13 mouse cellular contexts compared by ENCODE assay signal in the genomic region with DNA sequence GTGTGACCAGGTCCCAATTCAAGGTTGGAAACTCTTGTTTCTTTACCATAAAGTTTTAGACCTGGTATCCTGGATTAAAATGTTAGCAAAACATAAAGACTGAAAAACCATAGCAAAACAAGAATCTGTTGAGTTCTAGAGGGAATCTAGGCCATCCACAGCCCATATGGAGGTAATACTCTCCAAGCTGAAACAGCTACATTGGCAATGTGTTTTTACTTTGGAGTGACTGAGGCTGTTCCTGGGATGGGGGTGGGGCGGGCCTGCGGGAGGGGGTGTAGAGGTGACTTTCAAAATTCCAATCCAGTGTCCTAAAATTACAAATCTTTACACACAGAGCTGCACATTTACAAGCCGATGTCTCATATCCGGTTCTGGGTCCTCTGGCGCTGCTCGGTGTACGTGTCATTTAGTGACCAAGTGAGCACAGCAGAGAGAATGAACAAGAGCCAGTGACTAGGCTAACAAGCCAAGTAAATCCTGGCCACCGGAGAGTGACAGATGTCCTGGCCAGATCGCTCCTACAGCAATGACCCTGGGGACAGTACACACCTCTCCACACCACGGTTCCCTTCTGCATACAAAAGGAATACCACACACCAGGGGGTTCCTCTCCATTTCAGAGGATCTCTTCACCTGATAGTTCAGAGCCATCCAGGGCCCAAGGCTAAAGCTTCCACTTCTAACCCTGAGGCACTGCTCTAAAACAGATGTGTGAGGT. TPM values are rescaled to one million over a fixed set of nuclear protein-coding genes. Genes with fewer than 3 reads are reported as not detected.
DNase-seq lines count a peak whose midpoint lies in the region; ATAC-seq lines count a peak whose summit lies in the region.
"Had no signal": no experiment of that assay in that cellular context is flagged by ENCODE, and none has a peak within 500 bp of the region (broad histone marks: within the 10 kb centered on the region; RNA-seq: fewer than 3 reads in every experiment).

No protein-coding gene starts in this region.

- no peak for DNase-seq in cerebellum, postnatal 4 days (ENCODE audit: low spot score in 2 of 2)
- no peak for DNase-seq in midbrain, embryonic 10.5 days (ENCODE audit: low spot score)
- no peak for DNase-seq in midbrain, embryonic 14.5 days
- peak; percentile 40 for DNase-seq in skeletal muscle tissue, adult 2 months (ENCODE audit: low read depth, low spot score)
- DNase-seq in ovary, adult 18-20 months (ENCODE audit: low spot score) = no peak
- no peak for DNase-seq in thymus, adult 18-20 months
- DNase-seq: lung, adult 2 months; right cerebral cortex, adult 18-20 months had no signal

- no peak overlapping the region for H3K9ac ChIP-seq in midbrain, embryonic 14.5 days (replicated peaks; ENCODE audit: low read length)
- H3K9ac ChIP-seq in embryonic facial prominence, embryonic 12.5 days = no peak overlapping the region

- H3K27ac ChIP-seq in midbrain, embryonic 10.5 days (replicated peaks) = 0 out of 2 replicates have a peak overlapping the region, but pooled peaks have one; percentile 6
- no peak overlapping the region for H3K27ac ChIP-seq in midbrain, embryonic 14.5 days (replicated peaks; ENCODE audit: low read depth, low read length)
- 0 out of 2 replicates have a peak overlapping the region, but pooled peaks have one; percentile 57 for H3K27ac ChIP-seq in embryonic facial prominence, embryonic 12.5 days
- H3K27ac ChIP-seq: kidney, postnatal 0 days; left cerebral cortex, adult 2 months had no signal

- H3K36me3 ChIP-seq in midbrain, embryonic 10.5 days = peaks cover 4% of the 10 kb centered on the region; the same call in 1 of the 2 replicates
- H3K36me3 ChIP-seq in midbrain, embryonic 14.5 days (ENCODE audit: control insufficient read depth, insufficient read depth, low read length) = no peaks in the 10 kb centered on the region
- H3K36me3 ChIP-seq in embryonic facial prominence, embryonic 12.5 days = 0 out of 2 replicates have a peak, but pooled peaks cover 5% of the 10 kb centered on the region

- H3K4me1 ChIP-seq in midbrain, embryonic 10.5 days = peaks cover 11% of the 10 kb centered on the region
- H3K4me1 ChIP-seq in midbrain, embryonic 14.5 days (ENCODE audit: control insufficient read depth, insufficient read depth, low read length) = no peaks in the 10 kb centered on the region
- peaks cover 26% of the 10 kb centered on the region for H3K4me1 ChIP-seq in embryonic facial prominence, embryonic 12.5 days

- no peaks in the 10 kb centered on the region for H3K9me3 ChIP-seq in midbrain, embryonic 10.5 days (replicated peaks)
- no peaks in the 10 kb centered on the region for H3K9me3 ChIP-seq in midbrain, embryonic 14.5 days (ENCODE audit: control insufficient read depth, low read length)
- H3K9me3 ChIP-seq in embryonic facial prominence, embryonic 12.5 days = no peaks in the 10 kb centered on the region

- no peak overlapping the region for H3K4me2 ChIP-seq in midbrain, embryonic 14.5 days (ENCODE audit: low read length)
- H3K4me2 ChIP-seq in embryonic facial prominence, embryonic 12.5 days (replicated peaks) = no peak overlapping the region

- WGBS in midbrain, embryonic 10.5 days = 76% methylated on average over 10 of the region's 10 CpGs
- 75% methylated on average over 10 of the region's 10 CpGs for WGBS in midbrain, embryonic 14.5 days
- 52% methylated on average over 10 of the region's 10 CpGs for WGBS in embryonic facial prominence, embryonic 12.5 days

- no peaks in the 10 kb centered on the region for H3K27me3 ChIP-seq in midbrain, embryonic 10.5 days (ENCODE audit: low read depth, poor library complexity, severe bottlenecking)
- H3K27me3 ChIP-seq in midbrain, embryonic 14.5 days (ENCODE audit: control insufficient read depth, insufficient read depth, low read length) = no peaks in the 10 kb centered on the region
- no peaks in the 10 kb centered on the region for H3K27me3 ChIP-seq in embryonic facial prominence, embryonic 12.5 days
- H3K27me3 ChIP-seq: megakaryocyte, embryonic 14.5 days had no signal

- peak; percentile 89 for ATAC-seq in cerebellum, adult (ENCODE audit: insufficient number of reproducible peaks, low FRiP score, low TSS enrichment)
- ATAC-seq in midbrain, embryonic 14.5 days (ENCODE audit: low FRiP score, low TSS enrichment) = no peak
- ATAC-seq in embryonic facial prominence, embryonic 12.5 days (ENCODE audit: insufficient number of reproducible peaks, insufficient read depth, low FRiP score, low TSS enrichment) = no peak

- no peak overlapping the region for H3K4me3 ChIP-seq in midbrain, embryonic 10.5 days
- H3K4me3 ChIP-seq in midbrain, embryonic 14.5 days (replicated peaks; ENCODE audit: low read depth, low read length) = no peak overlapping the region
- H3K4me3 ChIP-seq in embryonic facial prominence, embryonic 12.5 days = no peak overlapping the region
- H3K4me3 ChIP-seq: left cerebral cortex, adult 2 months; megakaryocyte, embryonic 14.5 days had no signal

RNA-seq across cellular contexts. Expression of a gene that starts 12.3 kb away (rescaled TPM):
- 27.1 and 28.4 TPM in 2 replicates for polyA plus RNA-seq in midbrain, embryonic 10.5 days (2016; fragmentation: Nextera tagmentation; extraction: Ambion mirVana)
- polyA plus RNA-seq in midbrain, embryonic 14.5 days (2014; fragmentation: Nextera tagmentation; extraction: Ambion mirVana) = 54.4 and 56.4 TPM in 2 replicates
- 56.3 and 62.7 TPM in 2 replicates for polyA plus RNA-seq in embryonic facial prominence, embryonic 12.5 days (2016; fragmentation: Nextera tagmentation; extraction: Ambion mirVana)

RNA-seq across cellular contexts. Expression of a gene that starts 13.1 kb away (rescaled TPM):
- polyA plus RNA-seq in midbrain, embryonic 10.5 days (2016; fragmentation: Nextera tagmentation; extraction: Ambion mirVana) = 31.7 and 36.7 TPM in 2 replicates
- polyA plus RNA-seq in midbrain, embryonic 14.5 days (2014; fragmentation: Nextera tagmentation; extraction: Ambion mirVana) = 30.5 and 35.5 TPM in 2 replicates
- polyA plus RNA-seq in embryonic facial prominence, embryonic 12.5 days (2016; fragmentation: Nextera tagmentation; extraction: Ambion mirVana) = 38.7 and 39.7 TPM in 2 replicates
